Mouse (Mus musculus) embryo, embryonic 10 days (tissue): ENCODE data around the gene Dock9.

Experiments used
- DNase-seq: peaks from one replicate; pipeline ENCODE4 v3.0.0-alpha.2; 2015; ENCODE audit warnings: low spot score

Gene Dock9

DNA sequence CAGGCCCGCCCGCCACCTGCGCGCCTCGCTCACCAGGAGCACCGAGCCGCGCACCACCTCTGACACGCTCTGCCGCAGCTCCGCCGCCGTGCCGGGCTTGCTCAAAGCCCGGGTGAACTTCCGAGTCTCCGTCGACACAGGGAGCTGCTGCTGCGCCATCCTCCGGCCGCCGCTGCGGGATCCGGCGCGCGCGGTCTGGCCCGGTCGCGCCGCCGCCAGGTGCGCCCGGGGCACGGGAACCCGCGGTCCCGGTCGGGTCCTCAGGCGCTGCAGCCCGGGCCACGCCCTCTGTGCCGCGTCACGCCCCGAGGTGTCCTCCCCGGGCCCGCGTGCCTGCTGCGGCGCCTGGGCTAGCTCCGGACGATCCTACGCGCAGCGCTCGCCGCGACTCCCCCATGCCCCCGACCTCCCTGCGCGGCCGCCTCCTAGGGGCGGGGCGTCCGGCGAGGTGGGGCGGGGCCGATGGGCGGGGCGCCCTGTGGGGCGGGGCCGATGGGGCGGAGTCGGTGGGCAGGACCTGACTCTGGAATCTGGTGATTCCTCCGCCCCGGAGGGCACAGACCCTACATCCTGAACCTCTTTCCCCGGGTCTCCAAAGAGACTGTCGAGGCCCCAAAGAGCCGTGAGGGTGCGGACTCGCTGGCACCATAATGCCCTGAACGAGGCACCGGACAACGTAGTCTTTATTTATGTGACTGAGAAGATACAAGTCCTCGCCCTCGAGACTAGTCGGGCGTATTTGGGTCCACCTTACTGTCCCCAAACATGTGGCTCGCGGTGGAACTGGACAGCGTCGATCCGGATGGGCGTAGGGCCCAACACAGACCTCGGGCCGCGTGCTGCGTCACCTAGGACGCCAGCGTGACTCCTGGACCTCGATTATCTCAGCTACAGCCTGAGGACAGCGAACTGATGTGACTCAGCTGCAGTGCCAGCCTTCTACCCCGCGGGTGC, at the start of gene Dock9:
TSS of gene Dock9 (minus strand) at position 381 of the 954 bp plus-strand sequence.
- peak; percentile 80 for DNase-seq

DNA sequence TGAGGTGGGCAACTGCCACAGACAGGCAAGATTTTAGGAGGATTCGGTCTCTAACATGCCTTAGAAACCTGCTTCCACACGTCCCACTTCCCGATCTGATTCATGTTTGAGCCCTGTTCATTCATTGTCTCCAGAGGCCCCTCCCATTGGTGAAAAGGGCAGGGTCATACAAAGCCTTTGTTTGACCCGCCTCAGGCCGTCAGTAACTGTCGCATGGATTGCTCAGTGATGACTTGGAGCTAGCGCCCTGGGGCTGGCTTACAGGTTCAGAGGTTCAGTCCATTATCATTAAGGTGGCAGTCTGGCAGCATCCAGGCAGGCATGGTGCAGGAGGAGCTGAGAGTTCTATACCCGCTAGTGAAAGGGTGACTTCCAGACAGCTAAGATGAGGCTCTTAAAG, 46.8 kb upstream of the Dock9 start:
- no peak for DNase-seq

DNA sequence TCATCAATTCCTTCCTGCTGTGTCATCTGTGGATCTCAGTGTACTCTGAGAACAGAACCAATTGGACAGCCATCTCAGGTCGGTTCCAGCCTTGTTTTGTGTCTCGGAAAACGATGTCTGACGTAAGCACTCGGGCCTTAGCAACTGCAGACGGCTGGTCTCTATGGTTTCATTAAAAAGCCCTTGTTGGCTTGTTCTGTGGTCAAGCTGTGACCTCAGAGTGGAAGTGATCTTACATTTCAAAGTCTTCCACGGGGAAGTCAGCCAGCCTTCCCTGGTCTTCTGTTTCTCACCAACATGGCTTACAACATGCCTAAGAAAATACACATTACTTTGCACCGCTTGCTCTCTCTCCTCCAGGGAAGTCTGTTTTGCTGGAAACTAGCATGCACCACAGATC, 42.6 kb upstream of the Dock9 start:
- DNase-seq = no peak

DNA sequence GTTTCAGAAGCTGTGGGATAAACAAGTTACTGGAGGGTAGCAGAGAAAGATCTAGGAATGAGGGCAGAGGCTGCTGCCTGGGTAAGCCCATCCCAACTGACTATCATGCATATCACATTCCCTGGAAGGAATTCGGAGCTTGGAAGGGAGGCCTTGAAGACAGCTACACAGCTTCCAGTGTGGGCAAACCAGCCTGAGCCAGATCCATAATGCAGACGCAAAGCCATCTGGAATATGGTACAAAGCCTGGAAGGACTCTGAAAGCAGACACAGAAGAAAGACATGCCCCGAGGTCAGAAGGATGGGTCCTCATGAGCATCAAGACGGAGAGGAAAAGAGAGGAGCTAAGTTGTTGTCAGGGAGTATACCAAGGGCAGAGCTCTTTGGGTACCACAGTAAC, 40.5 kb upstream of the Dock9 start:
- DNase-seq = no peak

DNA sequence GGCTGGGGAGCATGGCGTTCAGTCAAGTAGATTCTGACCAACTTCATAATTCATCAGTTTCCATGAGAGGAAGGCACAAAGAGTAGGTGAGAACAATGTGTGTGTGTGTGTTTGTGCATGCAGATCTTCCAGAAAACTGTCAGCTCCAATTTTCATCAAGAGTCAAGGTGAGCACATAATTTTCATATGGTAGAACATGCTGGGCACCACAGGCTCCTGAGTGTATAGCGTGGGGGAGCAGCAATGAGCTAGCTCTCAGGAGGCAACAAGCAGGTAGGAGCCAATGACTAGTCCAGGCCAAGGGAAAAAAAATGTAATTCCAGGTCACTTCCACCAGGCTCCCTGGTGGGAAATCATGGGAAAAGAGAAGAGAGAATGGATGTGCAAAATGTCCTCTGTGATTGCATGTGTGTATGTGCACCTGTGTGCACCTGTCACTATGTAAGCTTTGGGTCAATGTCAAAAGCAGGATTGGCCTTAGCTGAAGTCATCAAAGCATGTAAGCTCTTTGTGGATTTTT, 35.4 kb upstream of the Dock9 start:
- no peak for DNase-seq

DNA sequence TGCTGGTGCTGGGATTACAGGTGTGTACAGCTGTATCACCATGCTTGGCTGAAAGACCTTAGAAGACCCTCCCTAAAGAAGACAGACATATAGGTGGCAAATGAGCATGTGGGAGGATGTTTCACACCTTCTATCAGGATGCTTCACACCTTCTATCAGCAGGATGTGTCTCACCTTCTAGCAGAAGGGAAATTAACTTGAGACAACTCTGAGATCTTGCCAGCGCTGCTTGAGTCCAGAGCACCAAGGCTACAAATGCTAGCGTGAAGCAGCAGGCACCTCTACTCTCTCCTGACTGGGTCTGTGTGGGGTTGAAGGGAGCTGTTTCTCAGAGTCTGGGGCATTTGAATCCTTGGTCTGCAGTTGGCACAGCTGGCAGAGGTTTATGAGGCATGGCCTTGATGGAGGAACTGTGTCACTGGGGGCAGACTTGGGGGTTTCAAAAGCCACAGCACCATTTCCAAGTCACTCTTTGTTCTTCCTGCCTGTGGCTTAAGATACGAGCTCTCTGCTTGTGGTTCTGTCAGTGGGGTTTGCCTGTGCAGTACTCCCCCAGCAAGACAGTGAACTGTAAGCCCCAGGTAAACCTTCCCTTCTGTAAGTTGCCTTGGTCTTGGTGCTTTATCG, 32.3 kb upstream of the Dock9 start:
- DNase-seq = no peak

DNA sequence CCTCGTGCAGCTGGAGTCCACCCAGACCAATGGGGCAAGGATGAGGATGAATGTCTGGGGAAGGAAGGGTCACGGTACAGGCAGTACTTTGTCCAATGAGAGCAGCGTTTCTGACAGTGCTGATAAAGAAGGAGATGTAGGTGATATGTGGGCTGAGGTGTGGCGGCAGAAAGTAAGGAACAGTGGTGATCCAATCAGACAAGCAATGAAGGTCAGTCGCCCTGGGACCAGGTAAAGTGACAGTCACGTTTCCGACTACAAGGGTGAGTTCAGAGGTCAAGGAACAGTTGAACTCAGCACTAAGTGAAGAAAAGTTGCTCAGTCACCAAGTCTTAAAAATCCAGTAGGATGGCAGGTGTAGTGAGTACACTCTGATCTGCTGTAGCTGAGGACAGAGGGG, 29.5 kb upstream of the Dock9 start:
- DNase-seq = no peak

DNA sequence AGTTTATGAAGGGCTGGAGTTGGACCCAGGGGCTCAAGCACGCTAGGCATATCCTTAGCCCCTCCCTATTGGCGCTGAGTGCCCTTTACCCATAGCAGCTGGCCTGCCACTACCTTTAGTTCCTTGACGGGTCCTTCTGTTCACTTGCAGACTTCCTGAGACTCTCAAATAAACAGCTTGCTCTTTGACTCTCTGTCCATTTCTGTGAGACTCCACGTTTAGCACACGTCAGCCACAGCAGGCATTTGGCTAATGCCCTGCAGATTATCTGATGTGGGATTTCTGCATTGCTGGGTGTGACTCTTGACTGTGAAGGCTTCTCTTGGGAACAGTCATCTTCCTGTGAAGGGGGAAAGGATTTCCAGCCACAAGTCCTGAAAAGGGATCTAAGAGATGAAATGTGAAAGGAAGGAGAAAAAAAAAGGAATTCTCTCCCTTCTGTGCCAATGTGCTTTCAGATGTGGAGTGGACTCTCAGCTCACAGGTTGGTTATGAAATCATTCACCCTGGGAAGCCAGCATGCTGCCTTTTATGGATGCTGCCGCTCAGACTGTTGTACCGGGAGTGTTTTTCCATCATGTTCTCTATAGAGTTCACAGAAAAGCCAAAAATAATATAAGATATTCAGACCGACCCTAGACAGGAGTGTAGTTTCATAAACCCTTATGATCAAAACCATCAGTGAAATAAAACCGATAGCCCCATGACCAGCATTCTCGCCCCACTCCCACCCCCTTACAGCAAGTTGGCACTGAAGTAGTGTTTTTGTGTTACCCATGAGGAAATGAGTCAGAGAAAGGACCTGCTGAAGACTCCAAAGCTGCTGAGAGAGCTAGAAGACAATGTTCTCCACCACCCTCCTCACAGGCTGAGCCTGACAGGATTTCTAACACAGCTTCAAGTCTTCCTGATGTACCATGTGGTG, 28.1 kb upstream of the Dock9 start:
- DNase-seq = no peak

DNA sequence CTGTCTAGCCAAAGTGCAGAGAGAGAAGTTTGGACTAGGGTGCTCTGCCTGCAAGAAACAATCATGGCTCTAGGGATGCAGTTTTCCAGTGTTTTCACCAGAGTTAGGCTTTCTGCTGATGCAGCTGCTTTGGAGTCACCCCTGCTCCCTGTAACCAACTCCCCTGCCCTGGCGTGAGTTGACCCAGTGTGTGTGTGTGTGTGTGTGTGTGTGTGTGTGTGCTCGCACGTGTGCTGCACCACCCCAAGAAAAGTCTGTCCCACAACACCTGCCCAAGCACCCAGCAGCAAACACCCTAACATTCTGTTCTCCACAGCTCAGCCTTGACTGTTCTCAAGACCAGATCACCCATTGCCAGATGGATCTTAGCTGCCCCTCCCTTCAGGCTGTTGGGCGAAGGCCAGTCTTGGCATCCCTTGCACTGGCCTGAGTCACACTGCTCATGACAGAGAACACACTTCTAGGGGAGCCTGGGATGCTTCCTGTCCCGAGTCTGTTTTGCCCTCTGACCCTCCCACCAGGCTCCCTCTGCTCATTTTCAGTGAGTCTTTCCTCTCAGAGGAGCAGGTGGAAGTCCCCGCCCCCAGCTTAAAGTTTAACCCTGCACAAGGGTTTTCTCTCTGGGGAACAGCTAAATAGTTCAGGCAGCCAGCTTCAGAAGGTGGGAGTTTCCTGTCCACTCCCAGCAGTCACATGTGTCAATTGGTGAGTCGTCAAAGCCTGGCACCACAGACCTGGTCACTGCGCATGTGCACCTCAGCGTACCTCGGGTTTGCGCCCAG, 26.9 kb upstream of the Dock9 start:
- DNase-seq = peak; percentile 8

DNA sequence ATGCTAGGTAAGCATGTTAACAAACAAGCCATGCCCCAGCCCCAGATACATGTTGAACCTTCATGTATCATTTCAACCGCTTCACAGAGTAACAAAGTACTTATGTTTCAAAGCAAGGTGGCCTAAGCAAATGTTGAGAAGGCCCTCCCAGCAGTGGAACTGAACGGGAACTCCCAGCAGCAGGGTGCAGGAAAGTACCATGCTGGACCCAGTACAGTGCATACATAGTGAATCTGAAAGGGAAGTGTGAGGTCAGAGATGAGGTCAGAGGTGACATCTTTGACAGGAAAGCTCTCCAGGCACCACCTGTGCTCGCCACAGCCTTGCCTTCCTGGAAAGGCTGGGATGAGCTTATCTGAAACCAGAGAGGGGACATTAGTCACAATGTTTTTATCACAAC, 25.4 kb upstream of the Dock9 start:
- DNase-seq = peak; percentile 27

DNA sequence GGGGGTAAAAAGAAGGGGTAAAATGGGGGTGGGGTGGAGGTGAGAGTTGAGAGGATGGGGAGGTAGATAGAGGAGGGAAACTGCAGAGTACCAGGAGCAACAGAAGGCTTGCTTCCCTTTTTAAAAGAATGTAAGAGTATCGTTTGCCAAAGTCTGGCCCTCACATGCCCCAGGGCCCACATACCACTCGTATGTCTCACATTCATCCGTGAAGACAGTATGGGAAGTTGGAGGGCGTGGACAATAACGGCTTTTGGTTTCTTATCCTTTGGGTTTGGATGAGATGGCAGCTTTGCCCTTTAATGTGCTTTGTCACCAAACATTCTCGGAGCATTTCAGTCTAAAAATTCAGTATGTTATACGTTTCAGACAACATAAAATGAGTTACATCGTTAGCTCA, 24.9 kb upstream of the Dock9 start:
- DNase-seq = no peak

DNA sequence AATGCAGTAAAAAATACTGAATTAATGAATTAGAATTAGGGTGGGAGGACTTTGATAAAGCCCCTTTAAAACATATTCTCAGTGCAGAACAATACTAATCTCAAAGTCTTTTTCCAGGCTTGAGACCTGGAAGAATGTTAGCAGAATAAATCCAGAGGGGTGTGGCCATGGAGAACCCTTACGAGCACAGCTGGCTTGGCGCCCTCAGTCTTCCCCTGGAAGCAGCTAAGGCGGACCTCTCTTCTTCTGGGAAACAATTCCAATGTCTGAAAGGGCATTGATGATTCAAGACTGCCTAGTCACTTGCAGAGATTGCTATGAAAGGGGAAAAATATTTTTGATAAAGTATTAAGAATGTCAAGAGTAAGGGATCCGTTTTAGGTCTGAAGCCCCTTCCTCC, 9.2 kb upstream of the Dock9 start:
- no peak for DNase-seq

DNA sequence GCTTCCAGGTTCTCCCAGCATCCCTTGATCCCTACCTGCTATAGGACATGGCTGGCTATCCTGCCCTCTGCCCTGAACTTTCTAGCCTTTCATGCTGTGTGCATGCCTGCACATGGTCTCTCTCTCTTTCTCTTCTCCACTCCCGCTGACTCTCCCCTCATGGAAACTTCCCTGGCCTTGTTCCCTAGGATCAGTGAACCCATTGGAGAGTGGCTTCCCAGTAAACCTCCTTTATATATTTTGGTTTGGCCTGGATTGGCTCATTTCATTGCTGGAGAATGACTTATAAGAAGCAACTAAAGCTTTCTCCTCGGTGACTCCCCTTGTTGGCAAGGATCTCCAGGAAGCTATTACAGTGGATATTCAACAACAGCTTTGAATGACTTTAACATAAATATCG, 8.7 kb upstream of the Dock9 start:
- DNase-seq = no peak

DNA sequence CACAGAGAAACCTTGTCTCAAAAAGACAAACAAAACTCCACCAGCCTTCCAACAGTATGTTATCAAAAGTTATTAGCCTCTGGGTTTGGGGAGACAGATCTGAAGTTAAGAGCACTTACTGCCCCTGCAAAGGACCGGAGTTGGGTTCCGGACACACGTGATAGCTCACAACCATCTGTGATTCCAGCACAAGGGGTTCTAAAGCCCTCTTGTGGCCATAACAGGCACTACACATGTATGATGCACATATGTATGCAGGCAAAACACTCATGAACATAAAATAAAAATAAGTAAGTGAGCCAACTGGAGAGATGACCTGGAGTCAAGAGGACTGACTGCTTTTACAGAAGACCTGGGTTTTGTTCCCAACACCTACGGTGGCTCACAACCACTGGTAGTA, 6.8 kb upstream of the Dock9 start:
- DNase-seq = peak; percentile 50

DNA sequence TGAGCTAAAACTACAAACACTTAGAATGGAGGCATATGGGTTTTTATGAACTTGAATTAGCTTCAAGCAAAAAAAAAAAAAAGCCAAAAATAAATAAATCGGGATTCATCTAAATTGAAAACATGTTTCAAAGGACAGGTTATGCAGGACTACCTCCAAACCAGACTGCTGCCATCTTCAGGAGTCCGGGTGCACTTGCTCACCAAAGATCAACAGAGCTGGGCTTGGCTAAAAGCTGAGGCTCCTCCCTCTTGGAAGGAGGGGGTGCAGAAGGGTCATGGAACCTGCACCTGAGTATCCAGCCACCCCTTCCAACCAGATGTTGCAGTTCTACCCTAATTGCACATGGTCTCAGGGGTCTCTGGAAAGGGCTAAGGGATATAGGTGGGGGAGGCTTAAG, 3.3 kb upstream of the Dock9 start:
- peak; percentile 6 for DNase-seq

DNA sequence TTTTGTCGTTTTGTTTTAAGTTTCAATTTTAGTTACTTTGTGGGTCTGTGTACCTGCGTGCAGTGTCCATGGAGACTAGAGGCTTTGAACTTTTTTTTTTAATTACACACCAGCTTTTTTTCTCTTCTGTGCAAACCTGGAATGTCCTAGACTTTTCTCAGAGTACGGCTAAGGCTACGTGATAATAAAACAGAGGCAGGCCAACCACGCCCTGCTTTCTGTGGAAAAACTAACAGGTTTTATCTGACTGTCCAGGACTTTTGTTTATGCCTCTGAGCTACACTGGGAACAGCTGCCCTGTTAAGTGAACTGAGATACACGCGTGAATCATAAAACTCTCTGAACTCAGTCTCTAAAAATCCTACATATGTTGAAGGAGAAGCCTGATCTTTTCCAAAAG, 1.5 kb upstream of the Dock9 start:
- peak; percentile 2 for DNase-seq

DNA sequence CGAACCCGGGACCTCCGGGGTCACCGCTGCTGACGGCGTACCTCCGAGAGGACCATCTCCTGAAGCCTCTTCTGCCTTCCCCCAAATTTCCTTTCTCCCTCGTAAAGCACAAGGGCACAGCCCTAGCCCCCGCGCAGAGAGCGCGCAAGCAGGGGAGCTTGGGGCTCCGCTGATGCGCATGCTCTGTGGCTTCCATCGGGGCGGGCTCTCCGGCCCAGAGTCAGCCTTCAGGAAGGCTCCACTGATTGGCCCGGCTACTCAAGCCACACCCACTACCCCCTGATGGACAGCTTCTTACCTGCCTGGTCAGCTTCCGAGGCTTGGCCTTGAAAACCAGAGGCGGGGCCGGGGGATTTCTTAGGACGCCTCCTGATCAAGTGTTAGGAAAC, 768 bp upstream of the Dock9 start:
- peak; percentile 95 for DNase-seq

DNA sequence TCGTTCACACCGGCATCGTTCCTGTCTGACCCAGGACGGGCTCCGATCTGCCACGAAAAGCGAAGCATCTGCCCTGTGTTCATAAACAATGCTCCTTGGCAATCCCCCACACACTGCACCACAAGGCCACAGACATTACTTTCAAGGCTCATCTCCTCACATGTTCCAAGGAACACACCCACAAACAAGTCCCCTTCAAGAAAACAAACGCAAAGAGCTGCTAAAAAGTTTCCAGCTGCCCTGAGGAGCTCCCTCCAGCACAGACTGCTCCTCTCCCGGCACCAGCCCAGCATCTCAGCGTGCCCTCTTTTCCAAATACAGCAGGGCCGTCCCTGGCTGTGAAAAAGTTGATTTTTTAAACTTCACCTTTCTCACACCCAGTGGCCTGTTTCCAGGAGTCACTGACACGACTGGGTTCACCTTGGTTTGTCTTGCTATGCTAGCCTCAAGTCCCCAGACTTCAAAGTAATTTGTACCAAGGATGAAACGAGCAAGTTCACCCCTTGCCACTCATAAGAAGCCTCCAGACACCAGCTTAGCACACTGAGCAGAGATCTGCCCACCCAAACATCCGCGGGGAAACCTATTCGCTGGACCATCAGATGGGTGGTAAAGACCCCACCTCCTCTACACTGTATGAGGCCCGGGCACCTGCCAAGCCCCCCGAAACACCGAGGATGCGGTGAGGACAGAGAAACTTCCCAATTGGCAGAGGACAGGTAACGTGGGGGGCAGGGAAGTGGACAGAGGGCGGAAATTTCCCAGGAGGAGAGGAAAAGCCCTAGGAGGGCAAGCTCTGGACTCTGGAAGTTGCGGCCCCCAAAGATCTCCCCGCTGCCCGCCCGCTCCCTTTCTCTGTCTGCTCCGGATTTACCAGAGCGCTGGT, 823 bp downstream of the Dock9 start:
- DNase-seq = peak; percentile 4

DNA sequence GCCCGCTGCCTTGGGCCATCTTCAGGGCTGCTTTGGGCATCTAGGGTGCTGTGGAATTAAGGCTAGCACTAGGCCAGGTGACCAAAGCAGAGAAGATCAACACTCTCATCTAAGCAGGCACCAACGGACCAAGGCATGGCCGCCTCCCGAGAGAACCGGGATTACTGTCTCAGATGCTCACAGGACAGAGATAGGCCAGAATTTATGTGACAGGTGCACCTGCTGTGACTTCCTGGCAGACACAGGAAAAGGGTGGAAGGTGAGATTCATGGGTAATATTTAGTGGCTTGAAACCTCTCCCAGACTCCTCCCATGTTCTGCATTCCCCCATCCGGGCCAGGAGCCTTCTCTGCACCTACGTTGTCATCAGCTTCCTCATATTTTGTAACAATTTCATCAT, 2.1 kb downstream of the Dock9 start:
- DNase-seq = peak; percentile 2

DNA sequence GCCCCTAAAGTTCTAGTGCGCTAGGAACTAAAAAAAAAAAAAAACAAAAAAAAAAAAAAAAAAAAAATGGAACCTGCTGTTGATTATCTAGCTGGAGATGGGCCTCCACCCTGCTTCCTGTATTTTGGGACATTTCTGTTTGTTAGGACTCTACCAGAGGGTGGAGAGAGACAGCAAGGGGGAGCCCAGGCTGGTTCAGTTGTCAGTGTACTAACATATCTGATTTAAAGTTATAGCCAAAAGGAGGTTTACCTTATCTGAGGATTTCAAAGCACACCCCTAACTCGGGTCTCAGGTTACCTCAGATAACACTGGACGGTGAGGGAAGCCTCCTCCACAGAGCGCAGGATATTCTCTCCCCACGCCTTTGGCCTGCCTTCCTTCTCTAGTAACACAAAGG, 4.0 kb downstream of the Dock9 start:
- peak; percentile 2 for DNase-seq
